Mouse (Mus musculus): Measurements from ENCODE around the gene Erich2. TPM values are rescaled to one million over a fixed set of nuclear protein-coding genes. Genes with fewer than 3 reads are reported as not detected.

Erich2 gene
- total RNA-seq, 2 experiments from 2014 or later, result 0.61 to 0.91 TPM

GRCm38 (mm10) chr2:70562011-70562491 lies 53.4 kb downstream of the Erich2 start:
- no peak for DNase-seq (ENCODE audit: low spot score in 2 of 2)

- no peak for DNase-seq (ENCODE audit: low spot score in 2 of 2)
These were observed 54.0 kb downstream of the Erich2 start for GRCm38 (mm10) chr2:70562611-70562980.

- no peak for DNase-seq (ENCODE audit: low spot score in 2 of 2)
These were observed 54.5 kb downstream of the Erich2 start for GRCm38 (mm10) chr2:70562981-70563671.

GRCm38 (mm10) chr2:70563721-70564645 lies 55.4 kb downstream of the Erich2 start:
- no peak for DNase-seq (ENCODE audit: low spot score in 2 of 2)

GRCm38 (mm10) chr2:70564646-70565315 lies 56.2 kb downstream of the Erich2 start:
- DNase-seq (ENCODE audit: low spot score in 2 of 2), result no peak

- no peak for DNase-seq (ENCODE audit: low spot score in 2 of 2)
These were observed 57.3 kb downstream of the Erich2 start for GRCm38 (mm10) chr2:70565651-70566602.

GRCm38 (mm10) chr2:70566603-70566981 lies 58.0 kb downstream of the Erich2 start:
- no peak for DNase-seq (ENCODE audit: low spot score in 2 of 2)

GRCm38 (mm10) chr2:70567071-70567681 lies 58.6 kb downstream of the Erich2 start:
- DNase-seq (ENCODE audit: low spot score in 2 of 2), result peak in 1 of 2 experiments; percentile 43

GRCm38 (mm10) chr2:70567682-70568077 lies 59.1 kb downstream of the Erich2 start:
- no peak for DNase-seq (ENCODE audit: low spot score in 2 of 2)

GRCm38 (mm10) chr2:70568198-70568941 lies 59.8 kb downstream of the Erich2 start:
- DNase-seq (ENCODE audit: low spot score in 2 of 2), result no peak

- no peak for DNase-seq (ENCODE audit: low spot score in 2 of 2)
These were observed 63.1 kb downstream of the Erich2 start for GRCm38 (mm10) chr2:70571698-70572097.

- no peak for DNase-seq (ENCODE audit: low spot score in 2 of 2)
These were observed 63.6 kb downstream of the Erich2 start for GRCm38 (mm10) chr2:70572251-70572650.

GRCm38 (mm10) chr2:70573544-70574210 lies 65.1 kb downstream of the Erich2 start:
- DNase-seq (ENCODE audit: low spot score in 2 of 2), result no peak

GRCm38 (mm10) chr2:70588200-70588599 lies 79.6 kb downstream of the Erich2 start:
- no peak for DNase-seq (ENCODE audit: low spot score in 2 of 2)

Other genes starting within 250 kb of the Erich2 start
- under 1 TPM; 0.26 to 0.44 TPM for gene Sp5, start 33.9 kb upstream of the Erich2 start, total RNA-seq (2021)
- gene Gad1, start 44.3 kb downstream of the Erich2 start, total RNA-seq (2021), result 100 to 1,000 TPM; 368 to 442 TPM
- gene Gorasp2, start 152.8 kb downstream of the Erich2 start, total RNA-seq (2021), result 100 to 1,000 TPM in 1 of 2 experiments, 10 to 100 TPM in 1; 98.9 to 102 TPM
- gene Gm26558, start 153.3 kb downstream of the Erich2 start, total RNA-seq (2021), result under 1 TPM; 0.82 to 0.88 TPM

Measured in left cerebral cortex, adult 18-20 months (tissue).